Mouse (Mus musculus) lung, adult 2 months (tissue): ENCODE results near the gene Lrmda.

ENCODE experiments used
- CTCF ChIP-seq: fragments of 200-500 bp; IDR thresholded peaks from 2 replicates; pipeline ENCODE4 v1.5.1; 2011; ENCODE audit warnings: mild to moderate bottlenecking, low read length, control low read depth; ENCODE audit not compliant: insufficient read depth
- POLR2A ChIP-seq: fragments of 200-500 bp; IDR thresholded peaks from 2 replicates; pipeline ENCODE4 v1.6.1; 2011; ENCODE audit warnings: low read depth, mild to moderate bottlenecking, control low read depth, low read length, borderline replicate concordance; ENCODE audit errors: extremely low read depth

- TF ChIP-seq CTCF, result no peak
- no peak; the same call in 1 of the 2 replicates for TF ChIP-seq POLR2A
Measured at GRCm38 (mm10) chr14:21993251-21994060, 26.1 kb upstream of the Lrmda start.
